Mouse (Mus musculus): ENCODE data around the gene Mgst3. TPM values are rescaled to one million over a fixed set of nuclear protein-coding genes. Genes with fewer than 3 reads are reported as not detected.

Gene Mgst3
- polyA plus RNA-seq, 1 experiment from 2014 or later, result 247 TPM

Other genes starting within 250 kb of the Mgst3 start
- 49.5 and 52.3 TPM in 2 replicates for gene Uck2, start 108.5 kb downstream of the Mgst3 start, polyA plus RNA-seq (2015; fragmentation: Nextera tagmentation; extraction: Ambion mirVana)
- 101 and 109 TPM in 2 replicates for gene Tmco1, start 85.5 kb downstream of the Mgst3 start, polyA plus RNA-seq (2015; fragmentation: Nextera tagmentation; extraction: Ambion mirVana)
- gene Aldh9a1, start 43.9 kb downstream of the Mgst3 start, polyA plus RNA-seq (2015; fragmentation: Nextera tagmentation; extraction: Ambion mirVana), result 133 and 156 TPM in 2 replicates
- gene Lrrc52, start 72.9 kb upstream of the Mgst3 start, polyA plus RNA-seq (2015; fragmentation: Nextera tagmentation; extraction: Ambion mirVana), result not detected in 2 replicates
- 1.4 and 2.2 TPM in 2 replicates for gene Rxrg, start 204.5 kb upstream of the Mgst3 start, polyA plus RNA-seq (2015; fragmentation: Nextera tagmentation; extraction: Ambion mirVana)

Measured in intestine, embryonic 15.5 days (tissue).